Mouse (Mus musculus): ENCODE results near the gene Ralgps1. TPM values are rescaled to one million over a fixed set of nuclear protein-coding genes. Genes with fewer than 3 reads are reported as not detected.
A peak's percentile ranks its signal among the peaks of the same experiment; 100 is the strongest.

The Ralgps1 gene
- polyA plus RNA-seq, 1 experiment, result 66.0 TPM

DNA sequence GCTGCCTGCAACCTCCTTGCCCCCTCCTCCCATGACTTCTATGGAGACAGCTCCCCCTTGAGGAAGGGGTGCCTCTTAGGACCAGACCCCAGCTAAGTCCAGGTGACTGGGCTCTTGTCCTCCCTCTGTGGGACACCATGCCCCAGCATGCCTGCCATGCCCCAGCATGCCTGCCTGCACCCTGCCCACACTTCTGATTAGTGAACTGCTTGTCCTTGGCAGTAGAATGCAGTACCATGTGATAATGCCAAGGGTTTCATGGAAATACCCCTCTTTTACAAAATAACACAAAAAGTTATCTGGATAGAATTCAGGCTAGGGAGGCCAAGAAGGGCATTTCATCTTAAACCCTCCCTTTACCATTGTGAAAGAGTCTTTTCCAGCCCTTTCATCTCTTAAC, 125.9 kb downstream of the Ralgps1 start:
- Histone ChIP-seq H3K4me3 (ENCODE audit: insufficient read depth, low read length) (no peak overlapping the region), H3K27ac (ENCODE audit: insufficient read depth, low read length) (no peak overlapping the region), H3K4me1 (ENCODE audit: control insufficient read depth, insufficient read depth, low read length) (peaks cover 8% of the 10 kb centered on the region)
- TF ChIP-seq CTCF (IDR thresholded peaks at IDR 0.05; ENCODE audit: extremely low read depth, insufficient read depth, low read length), result no peak
- no peak for TF ChIP-seq POLR2A (IDR thresholded peaks at IDR 0.05; ENCODE audit: extremely low read depth, insufficient read depth, low read length)

DNA sequence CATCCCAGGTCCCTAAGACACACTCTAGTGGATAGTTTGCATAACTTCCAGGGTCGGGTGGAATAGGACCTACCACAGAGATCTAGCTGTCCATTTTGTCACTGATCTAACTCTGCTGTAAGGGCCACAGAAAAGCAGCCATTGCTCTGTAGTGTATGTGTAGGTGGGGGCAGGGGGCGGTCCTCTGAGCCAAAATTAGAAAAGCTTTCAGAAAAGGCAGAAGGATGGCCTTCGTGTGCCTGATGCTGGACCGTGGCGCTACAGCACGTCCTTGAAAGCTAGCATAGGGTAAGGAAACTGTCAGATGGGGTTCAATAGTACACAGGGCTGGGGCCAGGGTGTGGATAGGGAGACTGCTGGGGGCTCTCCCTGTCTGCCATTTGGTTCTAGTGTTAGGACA, 126.4 kb downstream of the Ralgps1 start:
- TF ChIP-seq POLR2A (IDR thresholded peaks at IDR 0.05; ENCODE audit: extremely low read depth, insufficient read depth, low read length), result no peak
- TF ChIP-seq CTCF (IDR thresholded peaks at IDR 0.05; ENCODE audit: extremely low read depth, insufficient read depth, low read length), result no peak
- Histone ChIP-seq H3K27ac (ENCODE audit: insufficient read depth, low read length) (no peak overlapping the region), H3K4me1 (ENCODE audit: control insufficient read depth, insufficient read depth, low read length) (peaks cover 9% of the 10 kb centered on the region), H3K4me3 (ENCODE audit: insufficient read depth, low read length) (no peak overlapping the region)

DNA sequence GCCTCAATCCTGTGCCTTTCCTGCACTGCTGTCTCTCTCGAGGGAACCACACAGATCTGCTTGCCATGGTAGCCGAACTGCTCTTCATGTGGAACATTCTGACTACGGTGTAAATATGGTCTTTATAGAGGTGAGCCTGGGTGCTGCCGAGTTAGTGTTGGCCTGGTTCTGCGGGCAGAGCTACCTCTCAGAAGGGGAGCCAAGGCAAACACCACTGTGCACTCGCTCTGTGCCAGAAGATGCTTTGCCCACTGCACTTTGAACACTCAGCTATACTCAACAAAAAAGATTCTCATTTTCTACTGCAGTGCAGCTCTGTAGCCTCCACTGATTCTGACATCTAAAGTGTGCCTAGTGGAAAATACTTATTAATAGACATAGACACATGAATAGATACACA, 133.7 kb downstream of the Ralgps1 start:
- Histone ChIP-seq H3K4me1 (ENCODE audit: control insufficient read depth, insufficient read depth, low read length) (peaks cover 15% of the 10 kb centered on the region), H3K4me3 (ENCODE audit: insufficient read depth, low read length) (no peak overlapping the region), H3K27ac (ENCODE audit: insufficient read depth, low read length) (no peak overlapping the region)
- no peak for TF ChIP-seq CTCF (IDR thresholded peaks at IDR 0.05; ENCODE audit: extremely low read depth, insufficient read depth, low read length)
- no peak for TF ChIP-seq POLR2A (IDR thresholded peaks at IDR 0.05; ENCODE audit: extremely low read depth, insufficient read depth, low read length)

DNA sequence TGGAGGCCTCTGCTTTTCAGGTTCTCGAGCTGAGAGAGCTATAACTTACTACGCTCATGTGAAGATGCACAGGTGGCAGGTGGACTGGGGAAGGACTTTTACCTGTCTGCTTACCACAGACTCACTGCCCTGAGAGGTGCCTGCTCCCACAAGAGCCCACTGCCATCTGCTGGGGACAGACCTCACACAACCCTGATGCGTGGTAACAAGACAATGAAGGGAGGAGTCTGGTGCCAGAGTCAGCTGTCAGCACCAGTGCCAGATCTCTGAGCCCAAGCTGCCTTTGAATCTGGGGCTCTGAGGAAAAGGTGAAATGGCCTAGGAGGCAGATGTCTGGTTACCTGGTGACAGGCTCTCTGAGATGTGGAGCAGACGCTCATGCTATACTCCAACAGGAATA, 136.4 kb downstream of the Ralgps1 start:
- no peak overlapping the region for H3K27ac ChIP-seq (ENCODE audit: insufficient read depth, low read length)
- H3K4me3 ChIP-seq (ENCODE audit: insufficient read depth, low read length), result no peak overlapping the region
- TF ChIP-seq CTCF (IDR thresholded peaks at IDR 0.05; ENCODE audit: extremely low read depth, insufficient read depth, low read length) (no peak), POLR2A (IDR thresholded peaks at IDR 0.05; ENCODE audit: extremely low read depth, insufficient read depth, low read length) (no peak)
- H3K4me1 ChIP-seq (ENCODE audit: control insufficient read depth, insufficient read depth, low read length), result peaks cover 14% of the 10 kb centered on the region

DNA sequence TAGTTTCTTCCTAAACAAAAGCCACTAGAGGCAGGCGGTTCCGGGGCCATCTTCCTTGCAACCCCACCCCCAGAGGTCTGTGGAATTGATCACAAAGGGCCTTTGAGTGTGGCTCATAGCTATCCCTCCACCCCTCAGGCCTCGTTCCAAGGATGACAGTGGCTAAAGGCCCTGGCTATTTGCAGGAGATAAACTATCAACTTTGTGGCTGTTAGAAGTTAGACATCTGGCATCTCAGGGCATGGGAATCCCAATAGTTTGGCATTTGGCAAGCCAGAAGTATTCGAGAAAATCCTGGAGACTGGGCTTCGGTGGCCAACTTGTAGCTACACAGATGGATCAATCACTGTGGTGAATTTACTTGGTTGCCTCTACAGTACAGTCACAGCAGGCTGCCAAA, 137.4 kb downstream of the Ralgps1 start:
- TF ChIP-seq CTCF (IDR thresholded peaks at IDR 0.05; ENCODE audit: extremely low read depth, insufficient read depth, low read length) (no peak), POLR2A (IDR thresholded peaks at IDR 0.05; ENCODE audit: extremely low read depth, insufficient read depth, low read length) (no peak)
- no peak overlapping the region for H3K27ac ChIP-seq (ENCODE audit: insufficient read depth, low read length)
- H3K4me1 ChIP-seq (ENCODE audit: control insufficient read depth, insufficient read depth, low read length), result peaks cover 14% of the 10 kb centered on the region
- no peak overlapping the region for H3K4me3 ChIP-seq (ENCODE audit: insufficient read depth, low read length)

DNA sequence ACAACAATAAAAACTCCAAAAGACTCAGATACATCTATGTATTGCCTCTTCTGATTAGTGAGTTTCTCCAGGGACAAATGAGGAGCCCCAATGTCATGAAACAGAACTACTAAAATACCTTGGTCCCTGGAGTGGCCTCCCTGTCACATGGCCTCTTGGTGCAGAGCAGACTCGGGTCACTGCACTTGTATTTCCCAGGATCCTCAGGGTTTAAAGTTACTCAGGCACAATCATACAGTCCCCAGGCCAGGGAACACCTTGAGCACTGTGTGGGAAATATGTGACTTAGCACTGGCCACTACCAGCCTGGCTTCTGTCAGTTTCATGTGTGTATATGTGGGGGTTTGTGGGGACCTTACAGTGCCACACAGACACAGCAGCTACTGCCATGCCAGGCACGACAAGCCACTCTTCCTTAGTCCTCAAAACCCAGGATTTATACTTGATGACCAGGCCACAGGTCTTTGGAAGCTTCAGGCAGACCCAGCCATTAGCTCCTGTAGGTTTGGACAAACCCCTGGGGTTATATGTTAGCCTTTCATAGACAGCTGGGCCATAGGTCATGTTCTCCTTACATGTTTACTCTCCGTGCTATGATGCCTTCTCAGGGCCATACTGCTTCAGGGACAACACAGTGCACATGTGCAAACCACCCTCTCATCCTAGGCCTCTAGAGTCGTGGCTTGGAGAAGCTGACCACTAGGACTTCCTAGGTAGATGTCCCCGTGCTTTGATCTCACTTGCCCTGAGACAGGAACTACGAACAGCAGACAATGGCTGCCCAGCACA, 138.3 kb downstream of the Ralgps1 start:
- no peak overlapping the region for H3K27ac ChIP-seq (ENCODE audit: insufficient read depth, low read length)
- no peak overlapping the region for H3K4me3 ChIP-seq (ENCODE audit: insufficient read depth, low read length)
- peaks cover 18% of the 10 kb centered on the region for H3K4me1 ChIP-seq (ENCODE audit: control insufficient read depth, insufficient read depth, low read length)
- no peak for TF ChIP-seq POLR2A (IDR thresholded peaks at IDR 0.05; ENCODE audit: extremely low read depth, insufficient read depth, low read length)
- no peak for TF ChIP-seq CTCF (IDR thresholded peaks at IDR 0.05; ENCODE audit: extremely low read depth, insufficient read depth, low read length)

DNA sequence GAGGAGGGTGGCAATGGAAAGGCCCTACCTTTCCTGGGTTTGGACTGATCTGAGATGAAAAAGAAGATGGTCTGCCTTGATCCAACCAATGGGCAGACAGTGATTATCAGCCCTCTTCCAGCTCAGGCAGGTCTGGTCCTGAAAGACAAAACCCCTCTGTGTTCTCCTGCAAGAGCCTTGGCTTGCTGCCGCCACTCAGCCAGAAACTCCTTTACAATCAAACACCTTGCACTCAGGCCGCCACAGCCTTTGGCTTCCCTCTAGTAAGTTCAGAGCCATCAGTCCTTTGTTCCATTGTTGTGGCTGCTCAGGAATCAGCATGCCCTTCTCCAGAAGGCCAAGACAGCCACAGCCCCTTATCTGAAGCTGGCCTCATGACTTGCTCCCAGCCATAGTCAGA, 139.5 kb downstream of the Ralgps1 start:
- Histone ChIP-seq H3K27ac (ENCODE audit: insufficient read depth, low read length) (no peak overlapping the region), H3K4me1 (ENCODE audit: control insufficient read depth, insufficient read depth, low read length) (peaks cover 18% of the 10 kb centered on the region), H3K4me3 (ENCODE audit: insufficient read depth, low read length) (no peak overlapping the region)
- TF ChIP-seq CTCF (IDR thresholded peaks at IDR 0.05; ENCODE audit: extremely low read depth, insufficient read depth, low read length) (no peak), POLR2A (IDR thresholded peaks at IDR 0.05; ENCODE audit: extremely low read depth, insufficient read depth, low read length) (no peak)

DNA sequence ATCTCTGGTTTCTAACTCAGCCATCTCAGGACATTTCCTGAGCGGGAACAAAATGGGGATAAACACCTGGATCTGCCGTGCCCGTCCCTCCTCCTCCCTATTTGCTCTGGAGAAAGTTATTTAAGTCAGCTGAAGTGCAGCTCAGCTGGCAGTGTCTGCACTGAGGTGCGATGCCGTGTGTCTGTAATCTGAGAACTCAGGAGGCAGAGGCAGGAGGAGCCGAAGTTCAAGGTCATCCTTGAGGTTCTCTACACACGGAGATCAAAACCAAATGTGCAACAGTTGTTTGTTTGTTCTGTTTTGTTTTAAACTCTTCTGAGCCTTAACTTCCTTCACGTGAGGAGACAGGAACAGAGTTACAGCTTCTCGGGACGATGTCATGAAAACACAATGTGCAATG, 140.6 kb downstream of the Ralgps1 start:
- Histone ChIP-seq H3K4me3 (ENCODE audit: insufficient read depth, low read length) (no peak overlapping the region), H3K4me1 (ENCODE audit: control insufficient read depth, insufficient read depth, low read length) (peaks cover 18% of the 10 kb centered on the region), H3K27ac (ENCODE audit: insufficient read depth, low read length) (no peak overlapping the region)
- TF ChIP-seq POLR2A (IDR thresholded peaks at IDR 0.05; ENCODE audit: extremely low read depth, insufficient read depth, low read length), result no peak
- TF ChIP-seq CTCF (IDR thresholded peaks at IDR 0.05; ENCODE audit: extremely low read depth, insufficient read depth, low read length), result no peak

DNA sequence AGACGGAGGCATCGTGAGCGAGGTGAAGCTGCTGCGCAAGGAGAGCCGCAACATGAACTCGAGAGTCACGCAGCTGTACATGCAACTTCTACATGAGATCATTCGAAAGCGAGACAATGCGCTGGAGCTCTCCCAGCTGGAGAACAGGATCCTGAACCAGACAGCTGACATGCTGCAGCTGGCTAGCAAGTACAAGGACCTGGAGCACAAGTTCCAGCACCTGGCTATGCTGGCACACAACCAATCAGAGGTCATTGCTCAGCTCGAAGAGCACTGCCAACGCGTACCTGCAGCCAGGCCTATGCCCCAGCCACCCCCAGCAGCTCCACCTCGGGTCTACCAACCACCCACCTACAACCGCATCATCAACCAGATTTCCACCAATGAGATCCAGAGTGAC, 142.7 kb downstream of the Ralgps1 start:
- H3K4me1 ChIP-seq (ENCODE audit: control insufficient read depth, insufficient read depth, low read length), result peaks cover 10% of the 10 kb centered on the region
- no peak overlapping the region for H3K27ac ChIP-seq (ENCODE audit: insufficient read depth, low read length)
- TF ChIP-seq CTCF (IDR thresholded peaks at IDR 0.05; ENCODE audit: extremely low read depth, insufficient read depth, low read length) (no peak), POLR2A (IDR thresholded peaks at IDR 0.05; ENCODE audit: extremely low read depth, insufficient read depth, low read length) (no peak)
- no peak overlapping the region for H3K4me3 ChIP-seq (ENCODE audit: insufficient read depth, low read length)

DNA sequence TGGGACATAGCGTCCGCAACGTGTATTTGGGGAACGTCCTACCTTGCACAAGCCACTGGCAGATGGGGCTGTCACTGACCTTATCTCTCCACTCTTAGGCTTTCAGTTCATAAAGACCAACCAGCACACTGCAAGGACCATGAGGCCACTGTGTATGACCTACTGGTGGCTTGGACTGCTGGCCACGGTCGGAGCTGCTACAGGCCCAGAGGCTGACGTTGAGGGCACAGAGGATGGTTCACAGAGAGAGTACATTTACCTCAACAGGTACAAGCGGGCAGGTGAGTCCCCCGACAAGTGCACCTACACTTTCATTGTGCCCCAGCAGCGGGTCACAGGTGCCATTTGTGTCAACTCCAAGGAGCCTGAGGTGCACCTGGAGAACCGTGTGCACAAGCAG, 143.2 kb downstream of the Ralgps1 start:
- TF ChIP-seq POLR2A (IDR thresholded peaks at IDR 0.05; ENCODE audit: extremely low read depth, insufficient read depth, low read length), result no peak
- Histone ChIP-seq H3K27ac (ENCODE audit: insufficient read depth, low read length) (0 out of 2 replicates have a peak overlapping the region, but pooled peaks have one; percentile 15), H3K4me1 (ENCODE audit: control insufficient read depth, insufficient read depth, low read length) (peaks cover 8% of the 10 kb centered on the region), H3K4me3 (ENCODE audit: insufficient read depth, low read length) (no peak overlapping the region)
